Mouse (Mus musculus) bone marrow macrophage, adult 2 months (primary cell): ENCODE results near the gene Mettl27.

Experiments used
- CTCF ChIP-seq: IDR thresholded peaks from 2 replicates; pipeline ENCODE4 v1.5.1; 2012; ENCODE audit warnings: low read depth, mild to moderate bottlenecking, low read length, moderate library complexity
- POLR2A ChIP-seq: IDR thresholded peaks from 2 replicates; pipeline ENCODE4 v1.6.1; 2012; ENCODE audit warnings: mild to moderate bottlenecking, low read depth, low read length, borderline replicate concordance

DNA sequence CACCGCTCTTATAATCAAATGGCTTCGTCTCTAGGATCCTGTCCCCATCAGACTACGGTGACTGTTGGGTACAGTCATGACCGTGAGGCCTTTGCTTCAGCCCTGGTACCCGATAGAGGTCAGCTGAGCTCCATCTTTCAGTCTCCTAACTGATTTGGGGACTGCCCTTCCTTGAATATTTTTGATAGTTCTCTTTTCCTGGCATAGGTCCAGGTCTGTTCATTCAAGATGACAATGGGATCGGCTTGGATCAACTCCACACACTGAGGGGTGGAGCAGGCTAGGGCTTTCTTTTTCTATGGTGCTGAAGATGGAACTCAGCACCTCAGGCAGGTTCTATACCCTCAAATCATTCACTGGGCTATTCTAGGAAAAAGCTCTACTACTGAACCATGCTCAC is 3.9 kb downstream of the Mettl27 start:
- TF ChIP-seq POLR2A: no peak
- TF ChIP-seq CTCF: no peak
